Mouse (Mus musculus) CD4-positive naive resting alpha-beta T cell, adult 57 days (primary cell): ENCODE data around the gene Hist1h1d. TPM values are rescaled to one million over a fixed set of nuclear protein-coding genes. Genes with fewer than 3 reads are reported as not detected.

Experiments used
- total RNA-seq: library from RNA; stranded (reverse); gene quantifications from one replicate; pipeline ENCODE4 v1.2.4, GENCODE M21; 2023

Gene Hist1h1d
- 5.9 TPM for total RNA-seq

GRCm38 (mm10) chr13:23552962-23553361, at the start of gene Hist1h1d:
Gene Hist1h1d, plus strand, starts transcription at chr13:23553262.

GRCm38 (mm10) chr13:23530901-23531875, 21.9 kb upstream of the Hist1h1d start, which contains the start of gene Hist1h4h:
Gene Hist1h4h, plus strand, starts transcription at chr13:23531050.

GRCm38 (mm10) chr13:23533560-23534367, 19.3 kb upstream of the Hist1h1d start, which contains the start of gene Hist1h2af:
Gene Hist1h2af, plus strand, starts transcription at chr13:23533906.

GRCm38 (mm10) chr13:23535137-23536075, 17.7 kb upstream of the Hist1h1d start, which contains the start of gene Hist1h3g:
Gene Hist1h3g, plus strand, starts transcription at chr13:23535422.

GRCm38 (mm10) chr13:23542999-23543607, 10.0 kb upstream of the Hist1h1d start, which contains the start of gene Hist1h2bh:
Gene Hist1h2bh, minus strand, starts transcription at chr13:23543392.

GRCm38 (mm10) chr13:23543965-23544786, 8.9 kb upstream of the Hist1h1d start, which contains the start of gene Hist1h3f:
Gene Hist1h3f, plus strand, starts transcription at chr13:23544052.

GRCm38 (mm10) chr13:23551146-23551834, 1.8 kb upstream of the Hist1h1d start, which contains the start of gene Hist1h4f:
Gene Hist1h4f, minus strand, starts transcription at chr13:23551648.

GRCm38 (mm10) chr13:23561883-23562659, 9.0 kb downstream of the Hist1h1d start, which contains the start of gene Hist1h3e:
Gene Hist1h3e, minus strand, starts transcription at chr13:23562369.

GRCm38 (mm10) chr13:23571022-23571503, 18.0 kb downstream of the Hist1h1d start, which contains the start of the genes Hist1h2ae and Hist1h2bg:
Gene Hist1h2ae, minus strand, starts transcription at chr13:23571220.
Gene Hist1h2bg, plus strand, starts transcription at chr13:23571396.

GRCm38 (mm10) chr13:23573898-23574524, 20.9 kb downstream of the Hist1h1d start, which contains the start of the genes Hist1h2bf and Hist1h2ad:
Gene Hist1h2bf, minus strand, starts transcription at chr13:23574196.
Gene Hist1h2ad, plus strand, starts transcription at chr13:23574381.

GRCm38 (mm10) chr13:23575271-23575851, 22.3 kb downstream of the Hist1h1d start, which contains the start of gene Hist1h3d:
Gene Hist1h3d, plus strand, starts transcription at chr13:23575763.

GRCm38 (mm10) chr13:23581408-23582218, 28.6 kb downstream of the Hist1h1d start, which contains the start of gene Hist1h4d:
Gene Hist1h4d, plus strand, starts transcription at chr13:23581598.

